Mouse (Mus musculus) thymus, postnatal 14 days (tissue): ENCODE results near the gene Il21r.

ENCODE experiments used
- DNase-seq: peaks from one replicate; pipeline ENCODE4 v3.0.0; 2021

Gene Il21r

GRCm38 (mm10) chr7:125601821-125602448 lies 1.3 kb upstream of the Il21r start:
- DNase-seq: no peak

- no peak for DNase-seq
Measured at GRCm38 (mm10) chr7:125604362-125605319, 1.4 kb downstream of the Il21r start.

DNA sequence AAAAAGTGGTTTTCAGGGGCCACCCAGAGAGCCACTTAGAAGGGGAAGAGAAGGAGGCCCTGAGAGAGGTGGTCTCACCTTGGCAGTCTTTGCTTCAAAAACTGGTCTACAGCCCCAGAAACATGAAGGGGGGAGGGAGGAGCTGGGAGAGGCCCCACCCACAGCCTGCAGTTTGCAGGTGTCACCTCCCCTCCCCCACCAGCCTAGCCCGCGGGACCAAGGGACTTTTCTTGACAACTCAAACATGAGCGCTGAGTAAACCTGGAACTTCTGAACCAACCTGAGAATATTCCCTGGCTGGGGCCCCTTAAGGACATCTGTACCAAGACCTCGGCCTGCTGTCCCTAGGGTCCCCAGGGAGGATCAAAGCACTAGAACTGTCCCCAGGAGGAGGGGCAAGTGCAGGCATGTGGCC lies 2.5 kb downstream of the Il21r start:
- DNase-seq: peak; percentile 98

- no peak for DNase-seq
Measured at GRCm38 (mm10) chr7:125606265-125607164, 3.3 kb downstream of the Il21r start.

DNA sequence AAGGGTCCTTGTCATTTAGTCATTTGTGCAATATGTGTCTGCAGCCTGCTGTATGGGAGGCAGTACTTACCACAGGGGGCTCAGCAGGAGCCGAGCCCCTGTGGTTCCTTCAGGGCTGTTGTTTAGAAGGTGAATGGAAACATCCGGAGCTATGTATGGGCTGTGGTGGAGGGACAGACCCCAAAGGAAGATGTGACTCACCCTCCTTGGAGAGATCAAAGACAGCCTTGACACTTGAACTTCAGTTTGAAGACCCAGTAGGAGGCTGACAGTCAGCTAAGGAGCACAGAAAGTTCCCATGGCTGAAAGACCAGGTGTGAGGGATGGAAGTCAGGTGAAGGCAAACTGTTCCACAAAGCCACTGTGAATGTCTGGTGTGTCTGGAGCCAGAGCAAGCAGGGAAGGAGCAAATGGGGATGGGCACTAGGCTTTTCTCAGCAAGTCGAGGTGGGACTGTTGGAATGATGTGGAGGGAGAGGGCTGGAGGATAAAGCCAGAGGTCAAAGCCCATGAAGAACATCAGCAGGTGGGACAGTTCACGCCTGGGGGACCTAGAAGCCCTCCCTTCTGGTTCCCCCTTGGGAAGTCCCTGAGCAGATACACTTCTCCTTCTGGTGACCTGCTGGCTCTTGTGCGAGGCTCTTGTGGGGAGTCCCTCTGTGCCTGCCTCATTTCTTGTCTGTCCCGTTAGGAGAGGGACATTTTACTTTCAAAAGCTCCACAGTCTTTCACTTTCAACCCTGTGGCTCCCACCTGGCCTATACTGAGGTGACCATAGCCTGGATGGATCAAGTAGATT lies 4.4 kb downstream of the Il21r start:
- DNase-seq: peak; percentile 72

DNA sequence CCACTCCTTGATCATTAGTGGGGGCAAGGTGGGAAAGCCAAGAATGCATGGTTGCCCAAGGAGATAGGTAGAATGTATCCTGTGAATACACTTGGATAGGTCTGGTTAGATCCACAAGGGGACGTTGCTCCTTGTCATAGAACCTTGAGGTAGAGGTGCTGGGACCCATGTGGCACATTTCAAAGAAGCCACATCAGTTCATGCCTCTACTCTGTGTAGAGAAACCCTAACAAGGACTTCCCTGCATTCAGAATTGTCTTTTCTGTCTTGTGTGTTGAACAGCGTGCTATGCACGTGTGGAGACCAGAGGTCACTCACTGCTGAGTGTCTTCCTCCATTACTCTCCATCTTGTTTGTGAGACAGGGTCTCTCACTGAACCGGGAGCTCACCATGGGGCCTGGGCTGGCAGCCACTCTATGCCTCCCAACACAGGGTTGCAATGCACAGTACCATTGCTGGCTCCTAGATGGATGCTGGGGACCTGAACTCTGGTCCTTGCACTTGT lies 5.0 kb downstream of the Il21r start:
- no peak for DNase-seq

- DNase-seq: no peak
Measured at GRCm38 (mm10) chr7:125613579-125613978, 10.3 kb downstream of the Il21r start.

- no peak for DNase-seq
Measured at GRCm38 (mm10) chr7:125615453-125615852, 12.2 kb downstream of the Il21r start.

DNA sequence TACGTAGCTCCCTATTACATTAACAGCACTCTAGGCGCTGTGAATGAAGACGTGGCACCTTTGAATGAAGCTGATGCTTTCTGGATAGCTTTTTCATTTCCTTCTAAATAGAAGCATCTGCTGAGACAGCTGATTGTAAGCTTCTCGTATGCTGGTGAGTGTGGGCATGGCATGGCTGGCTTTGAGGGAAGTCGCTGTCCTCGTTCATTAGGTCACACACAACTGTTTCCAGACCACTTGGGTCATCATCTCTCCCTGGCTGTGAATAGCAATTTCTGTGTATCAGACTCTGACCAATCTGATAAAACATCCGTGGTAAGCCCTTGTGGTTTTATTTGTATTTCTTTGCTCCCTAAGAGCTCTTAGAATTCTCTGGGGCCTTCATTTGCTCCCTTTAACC lies 14.8 kb downstream of the Il21r start:
- no peak for DNase-seq

DNA sequence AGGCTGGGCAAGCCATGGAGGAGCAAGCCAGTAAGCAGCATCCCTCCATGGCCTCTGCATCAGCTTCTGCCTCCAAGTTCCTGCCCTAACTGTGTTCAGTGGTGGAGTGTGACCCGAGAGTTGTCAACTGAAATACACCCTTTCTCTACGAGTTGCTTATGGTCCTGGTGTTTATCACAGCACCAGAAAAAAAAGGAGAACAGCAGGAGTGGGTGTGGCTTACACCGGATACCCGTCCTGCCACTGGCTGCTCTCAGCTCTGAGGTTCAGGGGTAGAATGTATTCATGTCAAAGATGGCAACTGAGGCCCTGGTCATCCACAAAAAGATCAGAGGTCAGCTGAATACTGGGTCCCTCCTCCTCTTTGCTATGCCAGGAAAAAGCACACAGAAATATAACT lies 16.8 kb downstream of the Il21r start:
- DNase-seq: no peak

DNA sequence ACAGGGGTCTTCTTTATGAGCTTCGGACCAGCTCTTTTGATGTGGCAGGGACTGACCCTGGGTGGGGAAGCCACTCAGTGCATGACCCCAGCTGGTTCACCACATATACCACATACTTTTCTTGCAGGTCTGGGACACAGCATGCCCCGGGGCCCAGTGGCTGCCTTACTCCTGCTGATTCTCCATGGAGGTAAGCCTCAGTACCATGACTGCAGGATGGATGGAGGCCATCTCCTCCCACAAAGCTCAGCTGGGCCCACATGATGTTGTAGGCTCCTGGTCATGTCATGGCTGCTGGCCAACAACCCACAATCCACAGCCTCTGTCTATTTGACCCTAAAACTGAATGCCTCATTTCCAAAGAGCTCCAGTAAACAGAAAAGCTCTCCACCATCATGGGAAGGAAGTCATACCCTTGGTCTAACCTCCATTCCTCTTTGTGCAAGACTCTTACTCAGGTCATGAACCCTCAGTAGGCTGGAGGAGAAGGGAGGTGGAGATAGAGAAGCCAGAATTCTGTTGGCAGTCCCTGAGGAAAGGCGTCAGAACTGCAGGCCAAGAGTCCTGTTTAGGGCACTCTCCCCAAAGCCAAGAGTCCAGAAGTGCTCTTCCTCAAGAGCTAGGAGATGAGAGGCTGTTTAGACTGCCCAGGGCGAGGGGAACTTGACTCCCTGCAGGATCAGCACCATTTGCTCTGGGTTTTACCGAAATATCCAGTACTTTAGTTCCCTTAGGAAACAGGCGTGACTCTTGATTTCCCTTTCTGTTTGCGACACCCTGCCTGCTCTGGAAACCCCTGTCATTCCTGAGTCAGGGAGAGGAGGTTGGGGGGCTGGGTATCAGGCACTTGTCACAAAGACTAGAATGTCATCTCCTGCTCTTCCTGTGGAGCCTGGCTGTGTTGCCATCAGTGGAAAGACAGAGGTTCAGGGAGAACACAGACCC lies 19.8 kb downstream of the Il21r start:
- DNase-seq: no peak

GRCm38 (mm10) chr7:125625219-125625618 lies 22.0 kb downstream of the Il21r start:
- peak; percentile 77 for DNase-seq

GRCm38 (mm10) chr7:125625829-125626228 lies 22.6 kb downstream of the Il21r start:
- DNase-seq: no peak

DNA sequence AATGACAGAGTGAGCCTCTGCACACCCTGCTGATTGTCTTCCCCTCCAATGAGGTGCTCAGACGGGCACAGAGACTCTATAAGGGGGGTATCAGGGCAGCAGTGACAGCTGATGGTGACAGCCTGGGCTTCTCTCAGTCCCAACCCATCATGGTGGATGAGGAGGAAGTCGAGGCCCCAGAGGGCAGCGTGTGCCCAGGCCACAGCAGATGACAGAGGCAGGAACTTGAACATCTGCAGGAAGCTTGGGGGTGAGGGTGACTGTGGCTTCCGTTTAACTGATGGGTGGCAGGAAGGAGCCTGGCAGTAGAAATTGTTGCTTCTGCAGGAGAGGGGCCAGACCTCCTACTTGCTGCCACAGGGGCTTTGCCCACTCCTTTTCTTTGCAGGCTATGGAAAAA lies 27.1 kb downstream of the Il21r start:
- peak; percentile 90 for DNase-seq

DNA sequence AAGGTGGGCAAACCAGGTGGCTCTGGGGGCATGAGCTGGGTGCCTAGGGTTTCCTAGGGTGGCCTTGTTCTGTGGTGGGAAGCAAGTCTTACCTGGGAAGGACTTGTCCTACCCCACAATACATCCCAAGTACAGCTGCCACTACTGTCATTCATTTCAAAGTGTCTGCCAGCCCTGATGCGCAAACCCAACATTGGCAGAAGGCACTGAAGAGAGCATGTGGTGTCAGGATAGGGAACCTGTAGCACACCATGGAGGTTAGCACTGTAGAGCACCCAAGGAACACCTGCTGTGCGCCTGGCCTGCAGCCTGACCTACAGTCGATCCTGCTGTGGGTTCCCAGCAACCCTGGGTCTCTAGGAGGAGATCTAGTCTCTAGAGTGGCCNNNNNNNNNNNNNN lies 27.8 kb downstream of the Il21r start:
- DNase-seq: peak; percentile 59

DNA sequence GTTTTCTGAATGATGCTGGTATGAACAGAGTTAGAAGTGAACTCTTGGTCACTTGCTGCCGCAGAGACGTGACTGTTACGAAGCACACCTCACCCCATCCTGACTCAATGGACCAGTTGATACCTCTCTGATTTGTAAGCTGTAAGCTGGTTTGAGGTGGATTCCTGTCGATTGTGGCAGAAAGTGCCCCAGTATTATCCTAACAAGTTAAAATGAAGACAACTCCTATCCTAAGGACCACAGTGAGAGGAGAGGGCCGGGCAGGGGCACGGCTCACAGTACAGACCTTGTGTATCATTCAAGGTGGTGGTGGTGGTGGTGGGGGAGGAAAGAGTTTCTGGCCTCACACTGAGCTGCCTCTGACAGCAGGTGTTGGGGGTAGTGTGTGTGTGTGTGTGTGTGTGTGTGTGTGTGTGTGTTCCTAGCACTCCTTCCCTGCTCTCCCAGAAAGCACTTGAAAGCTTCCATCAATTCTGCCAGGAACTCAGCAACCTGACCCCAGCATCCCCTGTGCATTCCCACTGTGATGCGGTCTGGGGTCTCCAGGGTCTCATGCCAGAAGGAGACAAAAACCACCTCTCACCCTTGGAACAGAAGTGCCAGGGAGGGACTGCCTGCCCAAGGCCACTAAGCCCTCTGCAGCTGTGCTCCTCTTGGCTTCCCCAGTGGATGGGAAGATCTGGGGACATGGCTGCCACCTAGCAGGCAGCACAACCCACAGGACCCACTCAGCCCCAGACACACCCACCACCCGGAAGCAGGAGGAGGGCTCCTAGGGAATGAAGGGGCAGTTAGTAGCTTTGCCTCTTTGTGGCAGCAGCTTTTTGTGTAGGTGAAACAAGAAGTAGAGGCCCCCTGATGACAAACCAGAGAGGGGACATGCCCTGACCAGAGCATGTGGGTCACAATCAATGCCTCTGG lies 34.3 kb downstream of the Il21r start:
- DNase-seq: peak; percentile 82

DNA sequence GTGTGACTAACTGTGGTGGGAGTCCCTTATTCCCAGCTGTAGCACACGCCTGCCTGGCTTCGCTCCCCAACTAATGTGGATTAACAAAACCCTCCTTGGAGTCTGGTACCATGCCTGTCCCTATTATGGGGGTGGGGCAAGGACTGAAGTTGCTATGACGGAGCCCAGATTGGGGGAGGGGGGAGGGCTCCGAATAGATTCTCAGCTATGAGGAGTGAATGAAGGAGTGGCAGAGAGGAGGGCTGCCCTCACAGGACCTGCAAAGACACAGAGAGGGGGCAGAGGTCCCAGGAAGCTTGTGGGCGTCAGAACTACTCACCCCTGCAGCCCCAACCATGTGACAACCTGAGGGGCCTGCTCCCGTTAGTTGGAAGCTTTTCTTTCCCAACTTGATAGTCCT lies 35.1 kb downstream of the Il21r start:
- peak; percentile 11 for DNase-seq

DNA sequence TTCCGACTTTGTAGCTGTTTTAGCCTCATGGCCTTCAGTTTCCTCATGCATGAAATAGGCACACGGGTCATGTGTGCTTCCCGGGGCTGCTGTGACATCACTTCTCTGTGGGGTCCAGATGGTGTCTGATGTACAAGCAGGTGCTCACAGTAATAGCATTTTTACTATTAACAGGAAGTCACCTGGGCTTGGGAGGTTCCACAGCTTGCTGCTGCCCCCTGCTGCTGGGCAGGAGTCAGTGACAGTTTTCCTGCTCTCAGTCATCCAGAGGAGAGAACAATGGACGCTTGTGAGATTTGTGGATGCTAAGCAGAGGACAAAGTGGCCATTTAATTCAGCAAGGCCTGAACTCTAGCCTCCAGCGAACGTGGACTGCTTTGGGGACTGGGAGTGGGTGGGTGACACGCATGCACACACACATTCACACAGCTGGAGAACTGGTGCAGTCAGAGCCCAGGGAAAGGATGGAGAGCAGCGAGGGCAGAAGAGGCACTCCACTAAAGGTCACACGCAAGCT lies 35.7 kb downstream of the Il21r start:
- peak; percentile 88 for DNase-seq

DNA sequence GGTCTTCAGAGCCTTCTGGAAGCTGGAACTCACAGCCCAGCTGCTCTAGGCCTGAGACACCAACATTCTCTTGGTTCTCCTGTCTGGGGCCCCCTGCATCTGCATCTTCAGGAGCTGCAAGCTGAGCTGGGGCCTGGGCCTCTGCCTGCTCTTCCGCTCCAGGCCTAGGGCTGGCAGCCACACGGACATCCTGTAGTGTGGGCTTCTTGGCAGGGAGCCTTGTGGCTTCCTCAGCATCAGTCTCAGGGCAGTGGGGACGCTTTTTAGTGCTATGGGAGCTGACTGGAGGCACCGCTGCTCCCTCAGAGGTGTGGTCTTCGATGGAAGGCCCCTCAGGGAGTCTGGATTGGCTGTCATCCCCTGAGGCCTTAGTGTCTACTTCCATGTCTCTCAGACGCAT lies 40.7 kb downstream of the Il21r start:
- no peak for DNase-seq

GRCm38 (mm10) chr7:125645413-125645812 lies 42.2 kb downstream of the Il21r start:
- DNase-seq: no peak
